Mouse (Mus musculus) stomach, embryonic 16.5 days (tissue): Measurements from ENCODE around the gene Egfr. TPM values are rescaled to one million over a fixed set of nuclear protein-coding genes. Genes with fewer than 3 reads are reported as not detected.

Experiments used
- ATAC-seq: fragments of 200-750 bp; cut with Nextera tagmentation; 2 replicates; pipeline ENCODE4 v1.8.0; 2017; ENCODE audit warnings: moderate number of reproducible peaks, moderate TSS enrichment; ENCODE audit not compliant: insufficient read depth, low FRiP score
- H3K27ac ChIP-seq: fragments of 300-500 bp; sonication (generic); 2 replicates; pipeline ENCODE4 v1.5.1; 2014; ENCODE audit warnings: low read length
- H3K27me3 ChIP-seq: fragments of 300-500 bp; sonication (generic); 2 replicates; pipeline ENCODE4 v1.6.1; 2014; ENCODE audit warnings: low read length, control low read depth, mixed read lengths; ENCODE audit not compliant: control insufficient read depth, insufficient read depth
- H3K36me3 ChIP-seq: fragments of 300-500 bp; sonication (generic); 2 replicates; pipeline ENCODE4 v1.6.1; 2014; ENCODE audit warnings: low read length; ENCODE audit not compliant: control insufficient read depth, insufficient read depth
- H3K4me1 ChIP-seq: fragments of 300-500 bp; sonication (generic); 2 replicates; pipeline ENCODE4 v1.6.1; 2014; ENCODE audit warnings: low read length, control low read depth, mixed read lengths; ENCODE audit not compliant: control insufficient read depth, insufficient read depth
- H3K4me2 ChIP-seq: fragments of 300-500 bp; sonication (generic); 2 replicates; pipeline ENCODE4 v1.6.1; 2014; ENCODE audit warnings: low read depth, low read length, mixed read lengths
- H3K4me3 ChIP-seq: fragments of 300-500 bp; sonication (generic); replicated peaks from 2 replicates; pipeline ENCODE4 v1.5.1; 2014; ENCODE audit warnings: mild to moderate bottlenecking, low read length
- H3K9ac ChIP-seq: fragments of 300-500 bp; sonication (generic); 2 replicates; pipeline ENCODE4 v1.6.1; 2014; ENCODE audit warnings: low read length
- H3K9me3 ChIP-seq: fragments of 300-500 bp; sonication (generic); replicated peaks from 2 replicates; pipeline ENCODE4 v1.6.1; 2016; ENCODE audit warnings: low read length, control low read depth; ENCODE audit not compliant: control insufficient read depth
- WGBS: fragments of 180-500 bp; shearing (Covaris S2); extraction: QIAGEN DNeasy Blood & Tissue Kit; methylation state at CpG from one replicate; pipeline ENCODE4 v1.1.7; 2014; 5-methylcytosine and 5-hydroxymethylcytosine counted together
- polyA plus RNA-seq: library from polyadenylated mRNA; unstranded; fragments of >200 nt; fragmentation: Nextera tagmentation; extraction: Ambion mirVana; gene quantifications from 2 replicates; pipeline ENCODE4 v1.2.1, GENCODE M21; 2015

Egfr gene
- polyA plus RNA-seq, 1 experiment from 2014 or later = 17.0 TPM

DNA sequence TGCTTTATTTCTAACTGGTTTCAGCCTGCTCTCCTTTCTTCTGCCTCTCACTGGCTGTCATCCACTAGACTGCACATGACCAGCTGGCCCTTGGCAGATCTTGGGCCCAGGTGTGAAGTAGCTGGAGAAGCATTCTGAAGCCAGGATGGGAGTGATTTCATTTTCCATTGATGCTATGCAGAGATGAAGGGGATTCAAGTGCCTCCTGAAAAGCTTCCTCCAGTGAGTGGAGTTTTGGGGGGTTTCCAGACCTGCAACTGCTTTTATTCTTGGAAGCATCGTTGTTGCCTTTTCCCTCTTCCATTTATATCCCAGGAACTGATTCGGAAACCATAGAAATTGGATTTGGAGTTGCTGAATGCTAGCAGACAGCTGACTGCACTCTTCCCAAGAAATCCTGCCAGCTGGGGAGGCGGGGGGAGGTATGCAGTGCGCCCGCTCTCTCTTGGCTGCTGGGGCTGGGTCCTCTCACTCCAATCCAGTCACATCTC, 80.0 kb downstream of the Egfr start:
- H3K36me3 ChIP-seq = no peaks in the 10 kb centered on the region
- H3K9ac ChIP-seq = no peak overlapping the region
- peak overlapping the region; percentile 59; the same call in 1 of the 2 replicates for H3K27ac ChIP-seq
- 0 out of 2 replicates have a peak, but pooled peaks have one; percentile 58 for ATAC-seq
- H3K27me3 ChIP-seq = no peaks in the 10 kb centered on the region
- WGBS = 62% methylated on average over 5 of the region's 5 CpGs
- no peaks in the 10 kb centered on the region for H3K9me3 ChIP-seq
- peaks cover 8% of the 10 kb centered on the region; the same call in 1 of the 2 replicates for H3K4me1 ChIP-seq
- H3K4me3 ChIP-seq = no peak overlapping the region
- no peak overlapping the region for H3K4me2 ChIP-seq

DNA sequence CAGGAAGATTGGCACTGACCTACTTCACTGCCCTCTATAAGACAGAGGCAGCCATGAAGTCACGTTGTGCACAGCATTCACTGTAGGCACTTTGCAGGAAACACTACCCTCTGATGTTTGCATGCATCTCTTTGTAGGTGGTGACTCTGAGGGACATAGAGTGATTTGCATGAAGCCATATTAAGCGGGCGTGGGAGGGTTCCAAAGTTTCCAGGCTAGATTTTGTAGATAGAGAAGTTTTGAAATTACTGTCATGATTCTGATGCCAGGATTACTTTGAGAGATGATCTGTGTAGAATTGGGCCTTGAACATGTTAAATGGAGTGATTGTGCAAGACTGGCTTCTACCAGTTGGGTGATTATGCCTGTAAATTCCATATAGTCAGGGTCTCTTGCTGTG, 86.8 kb downstream of the Egfr start:
- no peaks in the 10 kb centered on the region for H3K36me3 ChIP-seq
- no peak for ATAC-seq
- H3K4me1 ChIP-seq = peaks cover 3% of the 10 kb centered on the region; the same call in 1 of the 2 replicates
- H3K27ac ChIP-seq = no peak overlapping the region
- no peaks in the 10 kb centered on the region for H3K27me3 ChIP-seq
- no peaks in the 10 kb centered on the region for H3K9me3 ChIP-seq
- no peak overlapping the region for H3K9ac ChIP-seq
- no peak overlapping the region for H3K4me3 ChIP-seq
- WGBS = 74% methylated on average over 3 of the region's 3 CpGs
- no peak overlapping the region for H3K4me2 ChIP-seq

DNA sequence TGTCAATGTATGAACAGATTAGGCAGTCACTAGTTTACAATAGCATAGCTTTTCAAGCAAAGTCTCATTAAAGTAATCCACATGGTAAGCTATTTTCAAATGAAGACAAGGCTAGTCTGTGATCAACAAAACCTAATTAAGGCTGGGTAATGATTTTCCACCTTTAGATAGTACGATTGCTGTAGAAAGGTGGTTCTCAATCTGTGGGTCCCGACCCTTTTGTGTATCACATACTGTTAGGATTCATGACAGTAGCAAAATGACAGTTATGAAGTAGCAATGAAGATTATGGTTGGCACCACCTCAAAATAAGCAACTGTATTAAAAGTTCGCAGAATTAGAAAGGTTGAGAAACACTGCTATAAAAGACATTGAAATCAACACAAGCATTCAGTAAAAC, 90.9 kb downstream of the Egfr start:
- Histone ChIP-seq H3K4me1 (peaks cover 16% of the 10 kb centered on the region), H3K9me3 (no peaks in the 10 kb centered on the region), H3K27me3 (no peaks in the 10 kb centered on the region), H3K9ac (no peak overlapping the region), H3K4me3 (no peak overlapping the region), H3K4me2 (no peak overlapping the region), H3K36me3 (no peaks in the 10 kb centered on the region), H3K27ac (no peak overlapping the region)
- ATAC-seq = no peak
- 84% methylated on average over 3 of the region's 3 CpGs for WGBS

DNA sequence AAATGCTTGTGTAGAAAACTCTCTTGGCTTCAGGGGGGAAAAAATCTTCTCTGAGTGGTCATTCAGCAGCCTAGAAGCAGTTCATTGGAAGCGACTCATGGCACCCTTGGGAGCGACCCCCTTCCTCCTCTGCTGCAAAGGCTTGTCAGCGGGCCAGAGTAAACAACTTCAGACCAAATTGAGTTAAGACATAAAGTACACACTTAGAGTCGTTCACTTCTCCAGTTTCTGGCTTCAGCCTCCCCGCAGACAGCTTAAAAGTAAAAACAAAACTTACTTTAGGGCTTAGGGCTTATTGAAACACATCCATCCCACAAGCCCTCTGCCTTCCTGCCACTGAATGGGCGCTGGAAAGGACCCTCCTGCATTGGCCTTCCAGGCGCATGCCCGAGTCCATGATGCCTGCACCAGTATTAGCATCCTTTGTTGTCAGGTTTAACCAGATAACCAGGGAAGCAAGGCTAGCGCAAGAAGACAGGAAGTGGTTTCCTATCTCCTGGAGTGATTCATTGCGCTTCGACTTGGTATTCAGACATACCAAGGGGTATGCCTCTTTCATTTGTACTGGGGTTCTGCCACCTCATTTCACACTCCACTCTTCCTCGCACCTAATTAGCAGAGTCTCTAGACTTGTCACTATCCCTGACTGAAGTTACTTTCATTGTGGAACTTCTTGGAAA, 92.0 kb downstream of the Egfr start:
- ATAC-seq = peak; percentile 60; the same call in 1 of the 2 replicates
- no peaks in the 10 kb centered on the region for H3K9me3 ChIP-seq
- no peak overlapping the region for H3K9ac ChIP-seq
- no peak overlapping the region for H3K4me3 ChIP-seq
- peaks cover 22% of the 10 kb centered on the region for H3K4me1 ChIP-seq
- no peaks in the 10 kb centered on the region for H3K27me3 ChIP-seq
- H3K4me2 ChIP-seq = 0 out of 2 replicates have a peak overlapping the region, but pooled peaks have one; percentile 1
- WGBS = 22% methylated on average over 12 of the region's 12 CpGs
- H3K27ac ChIP-seq = peak overlapping the region; percentile 40
- H3K36me3 ChIP-seq = no peaks in the 10 kb centered on the region

DNA sequence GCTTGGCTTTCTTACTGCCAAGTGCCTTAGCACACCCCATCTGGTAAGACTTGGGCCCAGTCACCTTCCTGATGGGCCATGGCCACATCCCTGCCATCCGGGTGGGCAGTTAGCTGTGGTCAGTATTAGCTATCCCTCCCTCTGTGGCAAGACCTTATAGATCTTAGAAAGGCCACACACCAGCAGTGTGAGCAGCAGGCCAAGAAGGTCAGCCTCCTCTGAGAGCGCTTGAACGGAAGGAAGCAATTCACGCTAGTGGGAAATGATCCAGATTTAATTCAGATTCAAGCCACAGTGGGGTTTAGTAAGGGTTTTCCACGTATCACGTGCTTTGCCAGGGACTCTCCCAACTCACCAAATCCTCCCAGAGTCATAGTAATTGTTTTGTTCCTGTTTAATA, 96.9 kb downstream of the Egfr start:
- WGBS = 49% methylated on average over 6 of the region's 6 CpGs
- ATAC-seq = no peak
- no peak overlapping the region for H3K4me2 ChIP-seq
- no peak overlapping the region for H3K9ac ChIP-seq
- H3K27me3 ChIP-seq = no peaks in the 10 kb centered on the region
- H3K4me1 ChIP-seq = peaks cover 30% of the 10 kb centered on the region
- no peaks in the 10 kb centered on the region for H3K9me3 ChIP-seq
- H3K4me3 ChIP-seq = no peak overlapping the region
- no peaks in the 10 kb centered on the region for H3K36me3 ChIP-seq
- peak overlapping the region; percentile 76 for H3K27ac ChIP-seq

DNA sequence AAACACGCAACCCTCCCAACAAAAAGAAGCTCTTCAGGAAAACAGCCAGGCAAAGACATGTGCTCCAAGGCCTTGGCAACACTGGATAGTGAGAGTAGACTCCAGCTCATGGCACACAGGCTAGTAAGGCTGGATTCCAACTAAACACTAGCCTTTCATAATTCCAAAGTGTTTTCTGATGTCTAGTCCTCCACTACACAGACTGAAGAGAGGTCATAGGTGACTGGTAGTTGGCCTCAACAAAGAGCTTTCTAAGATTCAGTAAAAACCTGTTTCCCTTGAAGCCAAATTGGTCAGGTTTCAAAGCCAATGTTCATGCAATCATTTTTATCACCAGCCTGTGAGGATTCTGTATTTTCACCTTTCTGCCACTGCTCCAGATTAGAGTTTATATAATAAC, 99.4 kb downstream of the Egfr start:
- Histone ChIP-seq H3K27me3 (no peaks in the 10 kb centered on the region), H3K36me3 (no peaks in the 10 kb centered on the region), H3K27ac (no peak overlapping the region), H3K4me1 (peaks cover 18% of the 10 kb centered on the region), H3K4me3 (no peak overlapping the region), H3K4me2 (no peak overlapping the region), H3K9me3 (no peaks in the 10 kb centered on the region), H3K9ac (no peak overlapping the region)
- ATAC-seq = no peak
- WGBS = 92% methylated on average over 1 of the region's 1 CpGs

DNA sequence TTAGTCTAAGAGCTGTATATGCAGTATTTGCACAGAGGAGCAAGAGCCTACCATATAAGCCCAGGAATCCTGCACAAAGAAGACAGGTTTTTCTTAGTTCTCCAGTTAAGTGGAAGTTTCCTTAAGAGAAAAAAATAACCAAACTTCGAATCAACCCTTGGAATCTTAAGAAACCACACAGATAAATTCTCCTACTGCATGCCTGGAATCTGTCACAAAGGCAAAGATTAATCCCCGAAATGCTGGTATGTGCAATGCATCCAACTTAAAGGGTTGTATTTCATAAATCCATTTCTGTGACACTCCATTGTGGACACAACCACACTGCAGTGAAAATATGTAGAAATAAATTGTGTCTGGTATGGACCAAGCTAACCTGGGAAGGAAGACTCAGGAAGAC, 102.1 kb downstream of the Egfr start:
- WGBS = 42% methylated on average over 2 of the region's 2 CpGs
- no peaks in the 10 kb centered on the region for H3K27me3 ChIP-seq
- no peak overlapping the region for H3K4me3 ChIP-seq
- no peak overlapping the region for H3K27ac ChIP-seq
- peaks cover 13% of the 10 kb centered on the region for H3K4me1 ChIP-seq
- H3K9ac ChIP-seq = no peak overlapping the region
- ATAC-seq = no peak
- no peaks in the 10 kb centered on the region for H3K9me3 ChIP-seq
- no peak overlapping the region for H3K4me2 ChIP-seq
- H3K36me3 ChIP-seq = no peaks in the 10 kb centered on the region

DNA sequence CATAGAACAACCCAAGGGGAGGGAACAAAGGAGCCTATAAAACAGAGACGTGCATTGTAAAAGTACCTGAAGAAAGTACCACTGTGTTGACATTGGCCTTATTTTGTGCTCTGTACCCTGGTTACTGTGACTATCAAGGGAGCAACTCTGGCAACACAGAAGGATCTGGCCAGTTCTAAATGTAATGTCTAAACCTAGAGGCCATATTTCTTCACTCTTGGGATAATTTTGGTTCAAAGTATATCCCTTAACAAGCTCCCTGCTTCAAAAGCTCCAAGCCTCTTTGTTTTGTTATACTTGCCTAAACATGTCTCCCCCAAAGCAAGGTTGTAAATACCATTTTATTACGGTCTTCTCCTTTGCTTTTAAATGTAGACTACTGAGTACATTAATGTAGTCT, 105.3 kb downstream of the Egfr start:
- 82% methylated on average over 2 of the region's 2 CpGs for WGBS
- no peak for ATAC-seq

DNA sequence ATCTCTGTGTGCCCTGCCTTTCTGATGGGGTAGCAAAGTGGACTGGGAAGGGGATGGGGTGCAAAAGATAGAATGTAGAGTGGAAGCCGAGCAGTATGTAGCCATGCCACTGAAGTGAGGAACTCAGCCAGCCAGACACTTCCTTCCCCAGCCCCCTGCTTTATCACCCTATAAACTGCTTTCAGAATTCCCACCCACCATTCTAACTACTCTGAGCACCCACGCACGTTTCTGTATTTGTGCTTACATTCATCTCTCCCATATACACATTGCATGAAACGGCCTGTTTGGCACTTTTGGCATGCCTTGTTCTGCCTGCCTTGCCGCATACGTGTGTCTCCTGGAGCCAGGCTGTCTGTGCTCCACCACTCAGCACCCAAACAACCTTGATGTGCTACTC, 109.0 kb downstream of the Egfr start:
- H3K27ac ChIP-seq = no peak overlapping the region
- 69% methylated on average over 6 of the region's 6 CpGs for WGBS
- H3K36me3 ChIP-seq = no peaks in the 10 kb centered on the region
- H3K4me2 ChIP-seq = no peak overlapping the region
- H3K4me1 ChIP-seq = 0 out of 2 replicates have a peak, but pooled peaks cover 2% of the 10 kb centered on the region
- ATAC-seq = no peak
- no peaks in the 10 kb centered on the region for H3K9me3 ChIP-seq
- H3K4me3 ChIP-seq = no peak overlapping the region
- no peak overlapping the region for H3K9ac ChIP-seq
- no peaks in the 10 kb centered on the region for H3K27me3 ChIP-seq

More for the DNA sequence above, 105.3 kb downstream of the Egfr start:
- no peak overlapping the region for H3K9ac ChIP-seq
- no peaks in the 10 kb centered on the region for H3K9me3 ChIP-seq
- H3K4me3 ChIP-seq = no peak overlapping the region
- H3K36me3 ChIP-seq = no peaks in the 10 kb centered on the region
- H3K4me1 ChIP-seq = peaks cover 7% of the 10 kb centered on the region; the same call in 1 of the 2 replicates
- H3K27ac ChIP-seq = no peak overlapping the region
- no peak overlapping the region for H3K4me2 ChIP-seq
- no peaks in the 10 kb centered on the region for H3K27me3 ChIP-seq
